Mouse (Mus musculus): ENCODE measurements around the gene 2810004N23Rik.
A peak's percentile ranks its signal among the peaks of the same experiment; 100 is the strongest.
"Not testable (repeated sequence)": the region's sequence is repeated elsewhere in the genome, so short reads cannot be mapped to it uniquely, and the experiment has no call there.

The 2810004N23Rik gene

DNA sequence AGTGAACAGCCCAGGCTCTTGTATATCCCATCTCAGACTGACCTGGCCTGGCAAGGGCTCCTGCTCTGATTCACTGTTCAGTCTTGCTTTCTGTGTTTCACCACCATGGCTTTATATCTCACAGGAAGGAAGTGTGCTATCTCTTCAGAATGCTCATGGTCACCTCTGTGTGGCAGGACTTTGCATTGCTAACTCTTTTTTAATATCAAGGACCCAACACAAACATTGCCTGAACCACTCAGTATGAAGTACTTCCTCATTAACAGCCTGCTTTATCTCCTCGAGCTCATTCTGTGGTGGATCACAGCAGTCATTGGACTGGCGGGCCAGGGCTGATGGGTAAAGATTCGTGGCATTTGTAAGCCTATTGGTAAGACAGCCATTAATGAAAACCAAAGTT lies 3.7 kb upstream of the 2810004N23Rik start:
- DNase-seq (ENCODE audit: low read depth) = no peak

- peak; percentile 20 for DNase-seq (ENCODE audit: low read depth)
Observed at GRCm38 (mm10) chr8:124863729-124864128, 809 bp upstream of the 2810004N23Rik start.

DNA sequence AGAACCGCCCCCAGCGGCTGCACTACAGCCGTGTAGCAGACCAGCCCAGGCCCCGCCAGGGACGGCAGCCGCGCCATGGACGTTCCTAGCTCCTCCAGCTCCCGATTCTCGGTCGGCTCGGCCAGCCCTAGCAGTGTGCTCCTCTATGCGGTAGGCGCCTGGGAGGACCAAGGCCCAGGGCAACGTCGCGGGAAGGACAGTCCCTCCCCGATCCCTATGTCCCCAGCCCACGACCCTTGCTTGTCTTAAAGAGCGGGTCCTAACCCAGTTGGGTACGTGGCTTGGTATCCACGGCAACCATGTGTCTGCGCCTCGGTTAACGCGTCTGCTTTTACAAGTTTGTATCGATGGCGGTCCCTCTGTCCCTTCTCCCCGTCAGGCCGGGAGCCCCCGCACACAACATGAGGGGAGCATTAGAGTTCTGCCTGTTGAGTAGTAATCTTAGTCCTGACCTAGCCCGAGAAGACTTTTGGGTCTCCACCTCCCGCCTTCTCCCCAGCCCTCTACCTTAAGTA lies 300 bp upstream of the 2810004N23Rik start:
- no peak for DNase-seq (ENCODE audit: low read depth)

GRCm38 (mm10) chr8:124860188-124860587 lies 2.7 kb downstream of the 2810004N23Rik start:
- no peak for DNase-seq (ENCODE audit: low read depth)

- DNase-seq (ENCODE audit: low read depth) = peak; percentile 24
Observed at GRCm38 (mm10) chr8:124859466-124859865, 3.5 kb downstream of the 2810004N23Rik start.

DNA sequence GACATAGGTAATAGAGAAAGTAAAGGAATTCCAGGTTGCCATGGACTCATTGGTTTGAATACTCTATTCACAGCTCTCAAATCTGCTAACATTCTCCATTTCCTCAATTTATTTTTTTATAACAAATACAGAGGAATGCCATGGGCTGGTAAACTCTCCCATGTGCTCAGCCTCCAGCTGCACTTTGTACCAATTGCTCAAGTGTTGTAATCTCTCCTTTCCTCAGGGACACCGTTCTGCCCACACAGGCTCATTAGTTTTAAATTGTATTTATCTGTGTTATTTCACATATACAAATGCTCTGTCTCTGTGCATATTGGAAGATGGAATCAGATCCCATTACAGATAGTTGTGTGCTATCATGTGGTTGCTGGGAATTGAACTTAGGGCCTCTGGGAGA lies 9.4 kb downstream of the 2810004N23Rik start:
- DNase-seq (ENCODE audit: low read depth) = no peak

- DNase-seq (ENCODE audit: low read depth) = no peak
Observed at GRCm38 (mm10) chr8:124845573-124845972, 17.3 kb downstream of the 2810004N23Rik start.

DNA sequence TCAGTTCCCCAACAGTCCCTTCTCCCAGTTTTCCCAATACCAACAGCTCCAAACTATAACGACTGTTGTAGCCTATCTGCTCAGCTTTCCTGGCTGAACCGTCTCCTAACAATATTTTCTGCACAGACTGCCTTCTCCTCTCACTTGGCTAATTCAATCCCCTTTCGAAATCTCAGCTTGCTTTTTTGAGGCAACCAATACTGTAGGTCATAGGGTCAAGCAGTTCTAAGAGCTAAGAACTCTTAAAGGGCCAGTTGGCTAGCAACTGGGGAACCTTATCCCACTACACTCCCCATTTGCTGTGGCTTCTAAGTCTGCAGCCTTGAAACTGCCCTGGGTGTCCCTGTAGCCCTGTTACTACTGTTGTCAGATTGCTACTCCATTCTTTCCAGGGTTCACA lies 17.8 kb downstream of the 2810004N23Rik start:
- peak; percentile 43 for DNase-seq (ENCODE audit: low read depth)

DNA sequence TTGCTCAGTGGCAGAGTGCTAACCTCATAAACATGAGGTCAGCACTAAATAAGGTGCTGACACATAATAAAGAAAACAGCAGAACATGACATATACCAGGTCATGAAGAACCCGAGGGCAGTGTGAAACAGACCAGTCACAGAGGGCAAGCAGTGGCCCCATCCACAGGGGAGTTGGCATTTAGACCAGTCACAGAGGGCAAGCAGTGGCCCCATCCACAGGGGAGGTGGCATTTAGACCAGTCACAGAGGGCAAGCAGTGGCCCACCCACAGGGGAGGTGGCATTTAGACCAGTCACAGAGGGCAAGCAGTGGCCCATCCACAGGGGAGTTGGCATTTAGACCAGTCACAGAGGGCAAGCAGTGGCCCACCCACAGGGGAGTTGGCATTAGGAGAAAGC lies 20.0 kb downstream of the 2810004N23Rik start:
- not testable (repeated sequence) for DNase-seq (ENCODE audit: low read depth)

DNA sequence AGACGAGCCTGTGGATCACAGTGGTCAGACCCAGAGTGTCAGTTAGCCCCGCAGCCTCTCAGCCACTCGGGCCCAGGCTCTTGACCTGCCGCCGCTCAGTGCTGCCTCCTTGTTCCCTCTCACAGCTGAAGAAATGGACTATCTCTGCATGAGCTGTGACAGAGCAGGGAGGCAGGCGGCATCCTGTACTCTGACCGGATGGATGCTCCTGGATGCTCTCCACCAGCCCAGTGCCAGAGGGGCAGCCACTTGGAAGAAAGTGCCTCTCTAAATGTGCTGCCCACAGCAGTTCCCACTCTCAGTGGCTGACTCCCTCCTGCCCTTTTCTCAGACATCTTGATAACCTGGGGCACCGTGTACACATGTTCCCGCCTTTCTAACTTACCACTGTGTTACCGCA lies 21.1 kb downstream of the 2810004N23Rik start:
- DNase-seq (ENCODE audit: low read depth) = no peak

DNA sequence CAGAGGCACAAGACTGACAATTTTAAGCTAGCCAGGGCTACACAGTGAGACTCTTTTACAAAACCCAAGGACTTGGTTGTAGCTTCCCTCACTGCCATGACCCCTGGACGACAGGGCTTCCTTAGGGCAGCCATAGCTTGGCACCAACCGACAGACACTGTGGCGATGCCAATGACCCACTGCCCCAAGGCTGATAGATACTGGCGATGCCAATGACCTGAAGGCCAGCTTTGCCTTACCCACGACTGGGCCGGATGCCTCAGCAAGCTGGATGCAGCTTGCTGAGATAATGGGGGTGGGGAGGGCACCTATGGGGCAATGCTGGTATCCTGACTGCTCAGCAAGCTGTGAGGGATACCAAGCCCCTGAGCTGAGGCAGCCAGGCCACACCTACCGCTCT lies 22.0 kb downstream of the 2810004N23Rik start:
- no peak for DNase-seq (ENCODE audit: low read depth)

GRCm38 (mm10) chr8:124839371-124839770 lies 23.5 kb downstream of the 2810004N23Rik start:
- no peak for DNase-seq (ENCODE audit: low read depth)

DNA sequence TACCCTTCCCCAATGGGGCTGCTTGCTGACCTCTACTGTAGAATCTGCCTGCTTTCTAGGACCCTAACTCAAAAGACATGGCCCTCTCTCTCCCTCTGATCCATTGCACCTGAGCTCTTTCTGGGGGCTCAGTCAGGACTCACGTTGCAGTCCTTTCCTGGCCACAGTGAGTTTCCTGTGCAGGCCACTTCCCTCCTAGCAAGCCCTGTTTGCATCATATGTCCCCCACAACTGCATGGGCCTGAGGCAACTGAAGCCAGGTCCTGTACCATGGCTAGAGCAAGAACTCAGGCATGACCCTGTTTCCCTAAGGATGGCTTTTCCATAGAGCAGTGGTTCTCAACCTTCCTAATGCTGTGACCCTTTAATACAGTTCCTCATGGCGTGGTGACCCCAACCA lies 25.0 kb downstream of the 2810004N23Rik start:
- no peak for DNase-seq (ENCODE audit: low read depth)

DNA sequence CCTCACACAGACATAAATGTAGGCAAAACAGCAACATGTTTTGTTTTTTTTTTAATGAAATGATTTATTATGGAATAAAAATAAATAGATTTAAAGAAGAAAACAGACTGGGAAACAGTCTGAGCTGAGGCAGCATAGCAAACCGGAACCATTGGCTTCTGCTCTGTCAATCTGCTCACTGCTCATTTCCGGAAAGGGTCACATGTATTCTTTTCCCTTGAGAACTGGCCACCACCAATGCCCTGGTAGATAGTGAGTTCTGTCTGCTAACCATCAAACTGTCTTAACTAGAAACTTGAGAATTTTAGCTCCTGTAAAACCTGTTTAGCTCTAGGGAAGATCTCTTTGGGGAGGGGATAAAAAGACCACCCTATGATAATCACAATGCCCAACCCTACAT lies 26.0 kb downstream of the 2810004N23Rik start:
- DNase-seq (ENCODE audit: low read depth) = no peak

- DNase-seq (ENCODE audit: low read depth) = no peak
Observed at GRCm38 (mm10) chr8:124836273-124836672, 26.6 kb downstream of the 2810004N23Rik start.

DNA sequence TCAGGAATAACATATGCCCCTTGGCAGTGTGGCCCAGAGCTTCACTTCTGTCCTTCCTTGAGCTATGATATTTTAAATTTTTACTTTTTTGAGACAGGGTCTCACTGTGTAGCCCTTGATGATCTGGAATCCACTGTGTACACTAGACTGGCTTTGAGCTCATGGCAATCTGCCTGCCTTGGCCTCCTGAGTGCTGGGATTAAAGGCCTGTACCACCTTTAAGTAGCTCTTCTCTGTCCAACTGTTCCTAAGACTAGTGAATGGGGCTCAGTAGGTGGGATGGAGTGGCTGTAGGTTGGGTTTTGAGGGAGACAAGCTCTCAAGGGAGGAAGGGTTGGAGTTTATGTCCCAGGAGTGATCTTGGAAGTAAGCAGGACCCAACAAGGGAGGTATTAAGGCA lies 27.1 kb downstream of the 2810004N23Rik start:
- DNase-seq (ENCODE audit: low read depth) = no peak

GRCm38 (mm10) chr8:124833430-124834205 lies 29.3 kb downstream of the 2810004N23Rik start:
- DNase-seq (ENCODE audit: low read depth) = no peak

DNA sequence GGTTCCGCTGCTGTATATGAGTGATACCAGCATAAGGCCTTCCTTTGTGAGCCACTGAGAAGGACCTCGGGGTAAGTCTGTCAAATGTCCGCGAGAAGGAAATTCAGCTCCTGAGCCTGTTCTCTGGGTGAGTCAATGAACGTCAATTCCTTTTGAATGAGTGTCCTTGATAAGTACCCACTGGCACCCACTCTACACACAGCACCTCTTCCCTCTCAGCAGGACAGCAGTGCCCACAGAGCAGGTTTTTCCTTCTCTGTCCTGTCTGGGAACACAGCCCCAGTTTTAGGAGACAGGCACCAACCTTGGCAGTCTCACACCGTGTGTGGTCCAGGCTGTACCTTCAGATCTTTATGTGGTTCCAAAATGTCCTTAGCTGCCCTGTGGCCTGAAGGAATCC lies 31.0 kb downstream of the 2810004N23Rik start:
- peak; percentile 15 for DNase-seq (ENCODE audit: low read depth)

- no peak for DNase-seq (ENCODE audit: low read depth)
Observed at GRCm38 (mm10) chr8:124831531-124831930, 31.4 kb downstream of the 2810004N23Rik start.

- DNase-seq (ENCODE audit: low read depth) = no peak
Observed at GRCm38 (mm10) chr8:124830050-124830449, 32.9 kb downstream of the 2810004N23Rik start.

DNA sequence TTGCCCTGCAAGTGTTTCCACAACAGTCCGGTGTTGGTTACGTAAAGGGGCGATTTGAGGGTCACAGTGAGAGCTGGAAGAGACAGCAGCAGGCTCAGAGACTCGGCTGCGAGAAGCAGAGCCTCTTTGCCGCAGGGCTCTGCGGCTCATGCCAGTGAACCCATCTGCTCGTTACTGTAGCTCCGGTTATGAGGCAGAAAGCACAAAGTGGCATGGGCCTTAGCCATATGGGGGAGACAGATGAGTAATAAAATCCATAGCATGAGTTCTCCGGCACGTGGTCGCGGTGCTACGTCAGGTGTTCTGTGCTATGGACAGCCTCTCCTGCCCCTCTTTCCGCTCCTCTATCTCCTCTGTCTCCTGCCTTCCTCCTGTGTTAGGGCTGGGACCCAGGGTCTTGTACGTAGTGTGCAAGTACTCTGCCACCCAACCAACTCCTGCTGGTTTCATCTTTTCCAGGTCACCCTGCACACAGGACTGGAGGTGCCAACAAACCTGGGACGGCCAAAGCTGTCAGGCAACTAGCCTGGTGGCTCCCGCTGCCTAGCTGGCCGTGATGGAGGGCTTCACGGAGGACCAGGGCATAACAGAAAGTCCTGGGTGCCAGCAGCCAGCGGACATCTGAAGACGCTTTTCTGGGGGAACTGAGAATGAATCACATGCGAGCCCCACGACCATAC lies 34.2 kb downstream of the 2810004N23Rik start:
- no peak for DNase-seq (ENCODE audit: low read depth)

DNA sequence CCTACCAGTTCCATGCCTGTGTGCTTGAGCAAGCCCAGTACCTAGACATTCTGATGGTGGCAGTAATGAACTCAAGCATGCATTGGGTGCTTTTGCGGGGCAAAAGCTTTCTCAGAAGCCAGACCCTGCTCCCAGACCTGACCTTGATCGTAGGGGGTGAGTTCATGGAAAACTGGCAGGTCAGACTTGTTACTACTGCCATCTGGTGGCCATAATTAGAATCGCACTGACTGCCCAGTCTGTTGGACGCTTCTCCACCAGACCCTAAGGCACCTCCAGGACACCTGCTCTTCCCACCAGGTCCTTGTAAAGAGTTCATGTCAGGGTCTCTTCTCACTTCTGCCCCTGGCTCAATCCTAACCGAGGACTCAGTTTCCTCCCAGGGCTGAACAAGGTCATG lies 35.5 kb downstream of the 2810004N23Rik start:
- peak; percentile 84 for DNase-seq (ENCODE audit: low read depth)

DNA sequence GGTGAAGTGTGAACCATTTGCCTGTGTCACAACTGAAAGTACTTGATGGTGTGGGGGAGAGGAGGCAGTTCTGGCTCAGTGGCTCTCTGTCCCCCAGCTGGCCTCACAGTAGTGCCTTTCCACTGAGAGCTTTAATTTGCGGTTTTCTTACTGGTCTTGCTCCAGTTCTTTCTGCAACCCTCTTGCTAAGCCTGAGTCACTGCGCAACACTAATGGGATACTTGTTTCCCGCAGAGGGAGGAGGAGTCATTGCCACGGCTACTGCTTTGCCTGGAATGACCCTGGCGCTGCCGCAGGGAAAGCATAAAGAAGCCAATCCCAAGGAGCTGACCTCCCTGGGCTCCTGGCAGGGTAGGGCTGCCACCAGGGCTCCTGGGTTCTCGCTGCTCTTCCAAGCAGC lies 36.3 kb downstream of the 2810004N23Rik start:
- DNase-seq (ENCODE audit: low read depth) = peak; percentile 93
